Mouse (Mus musculus) natural killer cell, adult 2 months (primary cell): ENCODE data around the gene Prkaca.
"Not testable (repeated sequence)": the region's sequence is repeated elsewhere in the genome, so short reads cannot be mapped to it uniquely, and the experiment has no call there.

Source experiments
- DNase-seq, 2 experiments: peaks; one replicate each; pipeline ENCODE4 v3.0.0; 2022; ENCODE audit warnings: low spot score in 2 of 2

The Prkaca gene

DNA sequence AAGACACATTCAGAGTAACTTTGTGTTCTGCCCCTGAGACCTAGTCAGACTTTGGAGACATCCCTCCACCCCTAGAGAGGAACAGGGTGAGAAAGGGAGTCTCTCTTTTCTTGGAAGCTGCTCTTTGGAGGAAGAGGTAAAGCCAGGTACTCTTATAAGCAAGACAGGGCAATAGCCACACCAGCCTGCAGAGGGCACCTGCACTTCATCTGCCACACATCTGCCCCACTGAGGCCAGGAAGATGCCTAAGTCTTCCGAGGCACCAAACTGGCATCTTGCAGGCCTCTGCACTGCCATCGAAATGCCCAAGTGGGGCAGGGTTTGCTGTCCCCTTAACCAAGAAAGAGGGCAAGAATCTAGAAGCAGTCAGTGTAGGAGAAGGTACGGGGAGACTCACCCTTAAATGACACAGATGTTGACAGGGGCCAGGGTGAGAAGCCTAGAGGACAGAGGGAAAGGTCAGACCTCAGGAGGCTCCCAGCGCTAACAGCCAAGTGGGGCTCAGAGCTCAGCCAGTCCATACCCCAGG, 3.4 kb downstream of the Prkaca start:
- DNase-seq: peak in 1 of 2 experiments; percentile 39

DNA sequence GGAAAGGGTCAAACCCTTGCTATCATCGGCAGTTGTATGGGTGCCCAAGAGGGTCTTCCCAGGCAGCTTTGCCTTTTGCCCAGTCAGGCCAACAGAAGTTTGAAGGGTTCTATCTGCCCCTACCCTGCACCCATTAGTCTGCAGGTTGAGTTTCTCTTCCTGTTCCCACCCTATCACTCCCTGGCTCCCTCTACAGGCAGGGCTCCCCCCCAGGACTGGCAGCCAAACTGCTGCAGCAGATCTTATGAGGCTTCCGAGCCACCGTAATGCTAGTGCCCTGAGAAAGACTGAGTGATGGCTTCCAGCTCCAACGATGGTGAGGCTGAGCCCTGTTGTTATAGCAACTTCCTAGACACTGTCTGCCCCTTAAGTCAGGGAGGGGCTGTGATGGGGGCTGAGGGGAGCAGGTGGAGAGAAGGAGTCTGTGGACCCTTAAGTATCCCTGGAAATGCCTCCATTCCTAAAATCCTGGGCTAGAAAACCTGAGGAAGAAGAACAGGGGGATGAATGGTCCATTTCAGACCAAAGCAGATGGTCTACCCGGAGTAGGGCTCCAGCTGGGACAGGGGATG, 4.1 kb downstream of the Prkaca start:
- DNase-seq: no peak

DNA sequence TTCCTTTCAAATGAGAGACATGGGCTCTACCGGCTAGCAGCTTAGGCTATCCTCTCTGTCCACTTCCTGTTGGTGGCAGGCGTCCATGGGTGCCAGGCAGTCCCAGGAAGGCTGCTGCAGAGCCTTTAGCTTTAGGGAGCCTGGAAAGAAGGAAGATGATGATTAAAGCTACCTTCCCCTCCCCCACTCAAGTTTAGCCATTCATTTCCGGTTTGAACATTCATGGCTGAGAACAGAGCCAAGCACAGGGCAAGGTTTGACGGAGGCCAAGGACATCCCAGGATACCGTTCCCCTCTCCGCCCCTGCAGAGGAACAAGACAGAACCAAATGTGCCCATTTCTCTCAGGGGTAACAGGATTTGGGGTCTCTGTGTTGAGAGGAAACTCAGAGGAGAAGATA, 4.9 kb downstream of the Prkaca start:
- no peak for DNase-seq

DNA sequence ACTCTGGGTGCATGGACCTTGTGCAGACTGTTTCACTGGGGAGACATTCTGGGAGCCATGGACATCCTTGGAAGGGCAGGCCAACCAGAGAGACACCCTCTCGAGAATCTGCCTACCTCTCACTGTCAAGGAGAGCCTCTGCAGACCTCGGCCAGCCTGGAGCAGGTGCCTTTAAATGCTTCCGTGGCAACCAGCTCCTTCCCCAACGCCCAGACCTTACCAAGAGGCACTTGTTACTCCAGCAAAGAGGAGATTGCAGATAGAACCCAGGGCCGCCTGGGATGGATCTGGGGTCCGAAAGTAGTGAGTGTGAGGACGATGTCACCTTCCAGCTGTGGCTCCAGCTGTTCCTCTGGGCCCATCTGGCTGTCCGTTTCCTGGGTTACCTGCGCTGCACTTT, 5.4 kb downstream of the Prkaca start:
- DNase-seq: no peak

GRCm38 (mm10) chr8:83980250-83980649, 7.5 kb downstream of the Prkaca start:
- DNase-seq: no peak

GRCm38 (mm10) chr8:83980845-83981244, 8.1 kb downstream of the Prkaca start:
- no peak for DNase-seq

GRCm38 (mm10) chr8:83981533-83981932, 8.7 kb downstream of the Prkaca start:
- no peak for DNase-seq

- DNase-seq: no peak
These were observed 9.7 kb downstream of the Prkaca start for GRCm38 (mm10) chr8:83982449-83982848.

DNA sequence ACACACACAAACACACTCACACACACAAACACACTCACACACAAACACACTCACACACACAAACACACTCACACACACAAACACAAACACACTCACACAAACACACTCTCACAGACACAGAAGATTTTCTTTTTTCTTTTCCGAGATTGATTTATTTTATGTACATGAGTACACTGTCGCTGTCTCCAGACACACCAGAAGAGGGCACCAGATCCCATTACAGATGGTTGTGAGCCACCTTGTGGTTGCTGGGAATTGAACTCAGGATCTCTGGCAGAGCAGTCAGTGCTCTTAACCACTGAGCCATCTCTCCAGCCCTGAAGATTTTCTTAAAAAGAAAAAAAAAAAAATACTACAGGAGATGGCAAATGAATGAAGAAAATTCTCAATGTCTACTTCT, 10.4 kb downstream of the Prkaca start:
- not testable (repeated sequence) for DNase-seq

- no peak for DNase-seq
These were observed 16.4 kb downstream of the Prkaca start for GRCm38 (mm10) chr8:83989243-83989642.

DNA sequence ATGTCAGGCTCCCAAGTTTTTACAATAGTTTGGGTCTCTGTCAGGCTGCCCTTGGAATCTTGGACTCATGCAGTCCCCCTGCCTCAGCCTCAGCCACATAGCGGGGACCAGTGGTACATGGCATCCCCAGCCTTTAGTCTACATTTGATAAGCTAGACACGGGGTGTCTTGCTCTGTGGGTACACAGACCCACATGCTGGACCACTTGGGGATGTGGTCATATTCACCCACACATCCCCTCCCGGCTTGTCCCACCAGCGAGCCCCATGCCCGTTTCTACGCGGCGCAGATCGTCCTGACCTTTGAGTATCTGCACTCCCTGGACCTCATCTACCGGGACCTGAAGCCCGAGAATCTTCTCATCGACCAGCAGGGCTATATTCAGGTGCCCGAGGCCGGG, 17.4 kb downstream of the Prkaca start:
- DNase-seq: no peak

GRCm38 (mm10) chr8:83992488-83992887, 19.7 kb downstream of the Prkaca start:
- no peak for DNase-seq

DNA sequence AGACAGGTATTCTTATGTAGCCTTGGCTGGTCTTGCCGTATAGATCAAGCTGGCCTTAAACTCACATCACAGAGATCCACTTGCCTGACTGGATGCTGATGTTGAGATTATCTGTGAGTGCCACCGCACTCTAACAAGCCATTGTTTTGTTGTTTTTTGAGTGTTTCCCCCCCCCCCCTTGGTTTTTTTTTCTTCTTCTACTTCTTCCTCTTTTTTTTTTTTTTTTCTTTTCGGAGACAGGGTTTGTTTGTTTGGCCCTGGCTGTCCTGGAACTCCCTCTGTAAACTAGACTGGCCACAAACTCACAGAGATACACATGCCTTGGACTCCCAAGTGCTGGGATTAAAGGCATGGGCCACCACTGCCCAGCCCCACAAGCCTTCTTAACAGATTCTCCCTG, 21.2 kb downstream of the Prkaca start:
- DNase-seq: no peak

DNA sequence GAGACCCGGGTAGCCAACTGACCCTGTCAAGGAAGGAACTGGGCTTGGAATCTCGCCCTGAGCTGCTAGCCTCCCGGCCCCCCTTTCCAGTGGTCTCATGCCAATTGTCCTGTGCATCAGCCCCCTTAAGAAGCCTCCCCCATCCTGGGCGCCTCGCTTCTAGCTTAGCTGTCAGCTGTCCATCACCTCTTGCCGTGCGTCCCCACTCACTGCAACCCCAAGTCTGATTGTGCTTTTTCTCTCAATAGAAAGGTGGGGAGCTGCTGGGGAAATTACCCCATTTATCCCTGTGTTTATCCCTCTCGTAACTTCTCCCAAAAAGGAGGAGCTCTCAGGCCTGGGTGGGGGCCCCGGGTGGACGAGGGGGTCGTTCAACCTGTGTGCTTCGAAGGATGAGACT, 23.2 kb downstream of the Prkaca start:
- no peak for DNase-seq

DNA sequence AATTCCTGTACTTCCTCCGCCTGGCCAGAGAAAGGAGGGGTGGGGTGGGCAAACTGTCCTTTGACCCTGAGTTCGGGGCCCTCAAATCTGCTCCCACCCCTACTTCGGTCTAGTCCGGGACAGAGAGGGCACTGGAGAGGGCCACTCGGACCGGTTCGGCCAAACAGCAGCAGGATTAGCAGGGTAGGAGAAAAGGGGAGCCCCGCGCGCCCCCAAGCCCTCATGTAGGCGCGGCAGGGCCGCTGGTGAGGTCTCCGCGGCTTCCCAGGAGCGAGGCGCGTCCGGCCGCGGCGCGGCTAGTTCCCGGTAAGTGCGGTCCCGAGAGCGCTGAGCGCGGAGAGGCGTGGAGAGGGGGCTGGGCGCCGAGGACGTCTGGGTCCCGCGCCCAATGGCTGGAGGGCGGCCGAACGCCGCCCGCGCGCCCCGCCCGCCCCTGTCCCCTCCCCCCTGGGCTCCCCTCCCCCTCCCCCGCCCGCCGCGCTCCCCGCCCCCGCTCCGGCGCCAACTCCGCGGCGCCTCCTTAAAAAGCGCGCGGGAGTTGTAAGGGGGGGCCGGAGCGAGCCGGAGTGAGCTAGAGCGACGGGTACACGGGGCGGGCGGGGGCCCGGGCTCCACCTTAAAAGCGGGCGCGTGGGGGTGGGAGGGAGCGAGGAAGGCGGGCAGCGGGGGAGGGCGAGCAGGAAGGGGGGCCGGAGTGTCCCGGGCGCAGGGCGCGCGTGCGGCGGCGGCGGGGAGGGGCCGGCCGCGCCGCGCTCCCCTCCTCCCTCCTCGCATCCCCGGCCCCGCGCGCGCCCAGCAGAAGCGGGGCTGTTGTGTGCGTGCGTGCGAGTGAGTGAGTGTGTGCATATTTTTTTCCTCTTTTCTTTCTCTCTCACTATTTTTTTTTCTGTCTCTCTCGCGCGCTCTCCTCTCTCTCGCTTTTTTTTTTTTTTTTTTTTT, 24.0 kb downstream of the Prkaca start:
- DNase-seq: peak; percentile 41 to 61

DNA sequence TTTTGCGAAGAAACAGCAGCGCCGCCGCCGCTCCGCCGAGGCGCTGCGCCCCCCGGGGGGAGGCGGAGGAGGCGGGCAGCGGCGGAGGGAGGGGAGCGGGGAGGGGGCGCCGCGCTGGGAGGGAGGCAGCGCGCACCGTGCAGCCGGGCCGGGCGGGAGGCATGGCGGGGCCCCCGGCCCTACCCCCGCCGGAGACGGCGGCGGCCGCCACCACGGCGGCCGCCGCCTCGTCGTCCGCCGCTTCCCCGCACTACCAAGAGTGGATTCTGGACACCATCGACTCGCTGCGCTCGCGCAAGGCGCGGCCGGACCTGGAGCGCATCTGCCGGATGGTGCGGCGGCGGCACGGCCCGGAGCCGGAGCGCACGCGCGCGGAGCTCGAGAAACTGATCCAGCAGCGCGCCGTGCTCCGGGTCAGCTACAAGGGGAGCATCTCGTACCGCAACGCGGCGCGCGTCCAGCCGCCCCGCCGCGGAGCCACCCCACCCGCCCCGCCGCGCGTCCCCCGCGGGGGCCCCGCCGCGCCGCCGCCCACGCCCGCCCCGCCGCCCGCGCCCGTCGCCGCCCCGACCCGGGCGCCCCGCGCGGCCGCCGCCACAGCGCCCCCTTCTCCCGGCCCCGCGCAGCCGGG, 24.8 kb downstream of the Prkaca start, which contains the start of gene Samd1:
Gene Samd1, plus strand, starts transcription at position 162 of the 631 bp plus-strand sequence.
- DNase-seq: peak in 1 of 2 experiments; percentile 23

- DNase-seq: peak; percentile 38 to 68
These were observed 25.7 kb downstream of the Prkaca start for GRCm38 (mm10) chr8:83998231-83999056.

DNA sequence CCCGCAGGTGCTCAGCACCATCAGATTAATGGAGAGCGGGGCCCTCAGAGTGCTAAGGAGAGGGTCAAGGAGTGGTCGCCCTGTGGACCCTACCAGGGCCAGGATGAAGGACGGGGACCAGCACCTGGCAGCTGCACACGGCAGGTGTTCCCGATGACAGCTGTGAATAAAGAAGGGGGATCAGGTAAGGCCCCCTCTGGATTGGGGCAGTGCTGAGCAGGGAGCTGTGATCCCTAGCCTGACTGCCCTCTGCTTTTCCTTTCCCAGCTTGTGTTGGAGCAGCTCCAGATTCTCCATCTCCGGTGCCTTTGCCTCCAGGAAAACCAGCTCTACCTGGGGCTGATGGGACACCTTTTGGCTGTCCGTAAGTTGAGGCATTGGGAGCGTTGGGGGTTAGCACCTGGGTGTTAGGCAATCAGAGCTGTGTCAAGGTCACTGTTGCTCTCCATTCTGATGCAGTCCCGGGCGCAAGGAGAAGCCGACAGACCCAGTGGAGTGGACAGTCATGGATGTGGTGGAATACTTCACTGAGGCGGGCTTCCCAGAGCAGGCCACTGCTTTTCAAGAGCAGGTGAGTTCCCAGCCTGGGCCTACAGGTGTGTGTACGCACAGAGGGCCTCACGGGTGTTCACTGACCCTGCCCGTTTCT, 26.4 kb downstream of the Prkaca start:
- no peak for DNase-seq

- no peak for DNase-seq
These were observed 27.0 kb downstream of the Prkaca start for GRCm38 (mm10) chr8:83999825-84000224.

DNA sequence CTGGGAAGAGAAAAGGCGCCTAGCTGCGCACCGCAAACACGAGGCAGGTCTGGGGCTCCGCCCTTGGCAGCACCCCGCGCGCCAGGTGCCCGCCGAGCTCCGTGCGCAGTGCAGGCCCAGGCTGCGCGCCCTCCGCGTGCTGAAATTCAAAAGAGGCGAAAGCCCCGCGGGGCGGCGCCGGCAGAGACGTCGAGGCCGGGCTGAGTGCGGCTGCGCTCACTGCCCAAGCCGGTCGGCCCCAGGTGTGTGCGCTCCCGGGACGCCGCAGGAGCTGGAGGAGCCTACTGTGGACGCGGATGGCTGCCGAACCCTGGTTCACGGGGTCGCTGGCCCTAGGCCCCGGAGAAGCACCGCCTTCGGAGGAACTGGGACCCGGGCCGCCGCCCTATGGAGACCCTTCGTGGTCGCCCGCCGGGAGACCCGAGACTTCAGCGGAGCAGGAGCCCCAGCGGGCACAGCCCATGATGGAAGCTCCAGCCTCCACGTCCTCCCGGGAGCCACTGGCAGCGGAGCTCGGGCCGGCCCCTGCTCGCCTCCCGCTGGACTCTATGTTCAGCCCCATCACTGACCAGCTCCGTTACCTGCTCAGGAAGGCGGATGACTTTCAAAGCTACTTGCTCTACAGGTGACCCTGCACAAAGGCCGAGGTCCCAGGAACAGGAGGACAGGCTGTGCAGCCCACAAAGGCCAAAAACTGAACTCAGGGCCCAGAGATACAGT, 28.6 kb downstream of the Prkaca start, which contains the start of gene 1700067K01Rik:
Gene 1700067K01Rik, plus strand, starts transcription at position 222 of the 720 bp plus-strand sequence.
- DNase-seq: no peak
